Mouse (Mus musculus): ENCODE results near the gene Pcnt. TPM values are rescaled to one million over a fixed set of nuclear protein-coding genes. Genes with fewer than 3 reads are reported as not detected.

The Pcnt gene
- total and polyA plus RNA-seq, 2 experiments from 2014 or later, result 9.5 to 17.6 TPM

GRCm38 (mm10) chr10:76408520-76408919, 34.1 kb downstream of the Pcnt start:
- ATAC-seq (ENCODE audit: insufficient read depth, low read depth) (no peak), DNase-seq (ENCODE audit: low spot score) (no peak)
- Histone ChIP-seq H3K4me1 (ENCODE audit: control insufficient read depth, insufficient read depth) (no peaks in the 10 kb centered on the region), H3K4me2 (ENCODE audit: low read depth, low read length) (no peak overlapping the region), H3K9me3 (replicated peaks; ENCODE audit: control insufficient read depth, low read length) (no peaks in the 10 kb centered on the region), H3K4me3 (ENCODE audit: low read depth, low read length) (no peak overlapping the region), H3K9ac (replicated peaks; ENCODE audit: low read depth, low read length) (no peak overlapping the region), H3K27me3 (ENCODE audit: control insufficient read depth, insufficient read depth, low read length) (no peaks in the 10 kb centered on the region), H3K36me3 (replicated peaks; ENCODE audit: control insufficient read depth, insufficient read depth, low read length) (peaks cover 95% of the 10 kb centered on the region), H3K27ac (ENCODE audit: low read depth) (no peak overlapping the region)
- TF ChIP-seq EP300 (IDR thresholded peaks at IDR 0.05; ENCODE audit: low read depth) (no peak), CTCF (IDR thresholded peaks at IDR 0.05; ENCODE audit: low read depth) (no peak)
- WGBS, result 95% methylated on average over 10 of the region's 10 CpGs

DNA sequence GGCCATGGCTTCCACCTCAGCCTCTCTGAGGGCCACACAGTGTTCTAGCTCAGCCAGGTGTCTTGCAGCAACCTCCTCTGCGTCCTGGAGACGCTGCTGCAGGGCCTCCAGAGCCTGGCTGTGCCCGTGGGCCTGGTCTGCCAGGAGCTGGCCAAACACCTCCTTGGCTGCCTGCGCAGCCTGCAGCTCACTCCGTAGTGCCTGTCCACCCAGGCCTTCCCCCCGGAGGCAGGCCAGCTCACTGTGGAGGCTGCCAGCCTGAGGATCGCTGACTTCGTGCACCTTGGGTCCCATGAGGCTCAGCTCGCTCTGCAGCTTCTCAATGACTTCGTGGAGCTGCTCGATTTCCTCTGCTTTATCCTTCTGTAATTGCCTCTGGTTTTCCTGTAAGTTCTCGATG, 50.0 kb downstream of the Pcnt start:
- Histone ChIP-seq H3K4me1 (ENCODE audit: control insufficient read depth, insufficient read depth) (no peaks in the 10 kb centered on the region), H3K36me3 (replicated peaks; ENCODE audit: control insufficient read depth, insufficient read depth, low read length) (peaks cover 68% of the 10 kb centered on the region), H3K4me2 (ENCODE audit: low read depth, low read length) (no peak overlapping the region), H3K27ac (ENCODE audit: low read depth) (no peak overlapping the region), H3K9me3 (replicated peaks; ENCODE audit: control insufficient read depth, low read length) (no peaks in the 10 kb centered on the region), H3K27me3 (ENCODE audit: control insufficient read depth, insufficient read depth, low read length) (no peaks in the 10 kb centered on the region), H3K9ac (replicated peaks; ENCODE audit: low read depth, low read length) (no peak overlapping the region), H3K4me3 (ENCODE audit: low read depth, low read length) (no peak overlapping the region)
- TF ChIP-seq CTCF (IDR thresholded peaks at IDR 0.05; ENCODE audit: low read depth) (no peak), EP300 (IDR thresholded peaks at IDR 0.05; ENCODE audit: low read depth) (no peak)
- 92% methylated on average over 12 of the region's 12 CpGs for WGBS
- ATAC-seq (ENCODE audit: insufficient read depth, low read depth) (no peak), DNase-seq (ENCODE audit: low spot score) (no peak)

- no peak for DNase-seq (ENCODE audit: low spot score)
Observed at GRCm38 (mm10) chr10:76391786-76392185, 50.8 kb downstream of the Pcnt start.

DNA sequence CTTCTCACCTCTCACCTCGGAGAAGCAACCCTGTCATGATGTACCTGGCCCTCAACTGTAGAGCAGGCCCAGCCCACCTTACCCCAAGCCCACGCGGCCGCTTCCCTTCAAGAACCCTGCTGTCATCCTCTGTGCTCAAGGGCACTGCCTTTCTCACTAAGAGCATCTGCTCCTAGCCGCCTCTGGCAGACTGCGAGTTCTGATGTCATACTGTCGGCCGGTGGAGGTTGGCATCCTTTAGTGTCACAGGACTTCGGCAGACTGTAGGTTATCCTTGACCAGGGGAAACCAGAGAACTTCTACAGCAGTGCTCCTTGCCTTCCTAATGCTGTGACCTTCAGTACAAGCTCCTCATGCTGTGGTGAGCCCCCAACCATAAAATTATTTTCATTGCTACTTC, 51.4 kb downstream of the Pcnt start:
- DNase-seq (ENCODE audit: low spot score) (no peak), ATAC-seq (ENCODE audit: insufficient read depth, low read depth) (no peak)
- Histone ChIP-seq H3K36me3 (replicated peaks; ENCODE audit: control insufficient read depth, insufficient read depth, low read length) (peaks cover 66% of the 10 kb centered on the region), H3K27ac (ENCODE audit: low read depth) (no peak overlapping the region), H3K9ac (replicated peaks; ENCODE audit: low read depth, low read length) (no peak overlapping the region), H3K4me3 (ENCODE audit: low read depth, low read length) (no peak overlapping the region), H3K9me3 (replicated peaks; ENCODE audit: control insufficient read depth, low read length) (no peaks in the 10 kb centered on the region), H3K4me1 (ENCODE audit: control insufficient read depth, insufficient read depth) (no peaks in the 10 kb centered on the region), H3K4me2 (ENCODE audit: low read depth, low read length) (no peak overlapping the region), H3K27me3 (ENCODE audit: control insufficient read depth, insufficient read depth, low read length) (no peaks in the 10 kb centered on the region)
- WGBS, result 88% methylated on average over 9 of the region's 9 CpGs
- TF ChIP-seq CTCF (IDR thresholded peaks at IDR 0.05; ENCODE audit: low read depth) (no peak), EP300 (IDR thresholded peaks at IDR 0.05; ENCODE audit: low read depth) (no peak)

More at GRCm38 (mm10) chr10:76391786-76392185, 50.8 kb downstream of the Pcnt start:
- TF ChIP-seq CTCF (IDR thresholded peaks at IDR 0.05; ENCODE audit: low read depth) (peak; percentile 36; the same call in 1 of the 2 replicates), EP300 (IDR thresholded peaks at IDR 0.05; ENCODE audit: low read depth) (no peak)
- Histone ChIP-seq H3K9me3 (replicated peaks; ENCODE audit: control insufficient read depth, low read length) (no peaks in the 10 kb centered on the region), H3K4me2 (ENCODE audit: low read depth, low read length) (no peak overlapping the region), H3K36me3 (replicated peaks; ENCODE audit: control insufficient read depth, insufficient read depth, low read length) (peaks cover 65% of the 10 kb centered on the region), H3K4me1 (ENCODE audit: control insufficient read depth, insufficient read depth) (no peaks in the 10 kb centered on the region), H3K9ac (replicated peaks; ENCODE audit: low read depth, low read length) (no peak overlapping the region), H3K27ac (ENCODE audit: low read depth) (no peak overlapping the region), H3K4me3 (ENCODE audit: low read depth, low read length) (no peak overlapping the region), H3K27me3 (ENCODE audit: control insufficient read depth, insufficient read depth, low read length) (no peaks in the 10 kb centered on the region)
- WGBS, result 93% methylated on average over 9 of the region's 9 CpGs
- no peak for ATAC-seq (ENCODE audit: insufficient read depth, low read depth)

GRCm38 (mm10) chr10:76374981-76375380, 67.6 kb downstream of the Pcnt start:
- no peak overlapping the region for H3K4me2 ChIP-seq (ENCODE audit: low read depth, low read length)
- no peak overlapping the region for H3K4me3 ChIP-seq (ENCODE audit: low read depth, low read length)
- H3K4me1 ChIP-seq (ENCODE audit: control insufficient read depth, insufficient read depth), result no peaks in the 10 kb centered on the region
- H3K27ac ChIP-seq (ENCODE audit: low read depth), result no peak overlapping the region
- TF ChIP-seq CTCF (IDR thresholded peaks at IDR 0.05; ENCODE audit: low read depth), result no peak
- TF ChIP-seq EP300 (IDR thresholded peaks at IDR 0.05; ENCODE audit: low read depth), result no peak
- WGBS, result 92% methylated on average over 18 of the region's 18 CpGs
- H3K36me3 ChIP-seq (replicated peaks; ENCODE audit: control insufficient read depth, insufficient read depth, low read length), result peaks cover 89% of the 10 kb centered on the region
- H3K9me3 ChIP-seq (replicated peaks; ENCODE audit: control insufficient read depth, low read length), result no peaks in the 10 kb centered on the region
- H3K9ac ChIP-seq (replicated peaks; ENCODE audit: low read depth, low read length), result no peak overlapping the region
- no peak for ATAC-seq (ENCODE audit: insufficient read depth, low read depth)
- no peak for DNase-seq (ENCODE audit: low spot score)
- H3K27me3 ChIP-seq (ENCODE audit: control insufficient read depth, insufficient read depth, low read length), result no peaks in the 10 kb centered on the region

DNA sequence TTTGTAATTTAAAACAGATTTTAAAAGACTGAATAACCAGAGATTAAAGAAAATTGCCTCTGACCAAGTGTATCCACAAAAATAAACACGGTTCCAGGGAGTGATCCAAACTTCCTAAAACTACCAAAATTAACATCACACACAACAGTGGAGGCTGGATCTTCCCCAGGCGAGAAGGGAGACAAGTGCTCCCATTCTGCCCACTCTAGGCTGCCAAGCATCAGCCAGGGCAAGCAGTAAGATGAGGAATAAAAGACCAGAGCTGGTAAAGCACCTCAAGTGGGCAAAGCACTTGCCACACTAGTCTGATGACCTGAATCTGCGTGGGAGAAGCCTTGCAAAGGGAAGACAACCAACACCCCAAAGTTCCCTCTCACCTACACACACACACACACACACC, 70.8 kb downstream of the Pcnt start:
- WGBS, result 79% methylated on average over 3 of the region's 3 CpGs
- Histone ChIP-seq H3K27ac (ENCODE audit: low read depth) (no peak overlapping the region), H3K9ac (replicated peaks; ENCODE audit: low read depth, low read length) (no peak overlapping the region), H3K4me2 (ENCODE audit: low read depth, low read length) (no peak overlapping the region), H3K36me3 (replicated peaks; ENCODE audit: control insufficient read depth, insufficient read depth, low read length) (peaks cover 89% of the 10 kb centered on the region), H3K4me1 (ENCODE audit: control insufficient read depth, insufficient read depth) (no peaks in the 10 kb centered on the region), H3K27me3 (ENCODE audit: control insufficient read depth, insufficient read depth, low read length) (no peaks in the 10 kb centered on the region), H3K4me3 (ENCODE audit: low read depth, low read length) (no peak overlapping the region), H3K9me3 (replicated peaks; ENCODE audit: control insufficient read depth, low read length) (no peaks in the 10 kb centered on the region)
- TF ChIP-seq EP300 (IDR thresholded peaks at IDR 0.05; ENCODE audit: low read depth) (no peak), CTCF (IDR thresholded peaks at IDR 0.05; ENCODE audit: low read depth) (no peak)
- DNase-seq (ENCODE audit: low spot score), result no peak
- ATAC-seq (ENCODE audit: insufficient read depth, low read depth), result no peak
